In genomic region chr10:4430826-4431225, GRCm38 (mm10) we compare ENCODE assay signal across 8 mouse cellular contexts. TPM values are rescaled to one million over a fixed set of nuclear protein-coding genes. Genes with fewer than 3 reads are reported as not detected.
DNase-seq lines count a peak whose midpoint lies in the region; ATAC-seq and TF ChIP-seq lines count a peak whose summit lies in the region.

No protein-coding gene starts in this region.

- no peak for DNase-seq in left cerebral cortex, adult 2 months (ENCODE audit: extremely low spot score in 1 of 2, low spot score in 2 of 2)
- DNase-seq in left cerebral cortex, adult 18-20 months (ENCODE audit: low spot score in 2 of 2) = no peak
- peak; percentile 77 for DNase-seq in cerebellum, adult 11-12 months
- DNase-seq in kidney, postnatal 10 days = peak; percentile 58
- DNase-seq in midbrain, postnatal 0 days (ENCODE audit: low spot score) = peak; percentile 17
- no peak for DNase-seq in thymus, postnatal 4 days
- no peak for DNase-seq in embryo, embryonic 10 days (ENCODE audit: low spot score)

- no peaks in the 10 kb centered on the region for H3K9me3 ChIP-seq in heart, embryonic 11.5 days (replicated peaks; ENCODE audit: control insufficient read depth, low read length)
- no peaks in the 10 kb centered on the region for H3K9me3 ChIP-seq in midbrain, postnatal 0 days (ENCODE audit: low read length)

- peak overlapping the region; percentile 61 for H3K4me3 ChIP-seq in left cerebral cortex, adult 2 months
- no peak overlapping the region; the same call in 1 of the 2 replicates for H3K4me3 ChIP-seq in heart, embryonic 11.5 days (ENCODE audit: low read depth, low read length)
- no peak overlapping the region for H3K4me3 ChIP-seq in midbrain, postnatal 0 days (ENCODE audit: low read depth, low read length)

- no peak for ATAC-seq in heart, embryonic 11.5 days (replicated peaks; ENCODE audit: insufficient number of reproducible peaks, low FRiP score, low TSS enrichment)
- ATAC-seq in midbrain, postnatal 0 days (ENCODE audit: low FRiP score) = no peak

- WGBS in heart, embryonic 11.5 days (ENCODE audit: insufficient replicate concordance) = 79% methylated on average over 3 of the region's 3 CpGs
- WGBS in midbrain, postnatal 0 days = 91% methylated on average over 3 of the region's 3 CpGs

- peak overlapping the region; percentile 85; the same call in 1 of the 2 replicates for H3K9ac ChIP-seq in heart, embryonic 11.5 days (ENCODE audit: low read depth, low read length)
- no peak overlapping the region; the same call in 1 of the 2 replicates for H3K9ac ChIP-seq in midbrain, postnatal 0 days (replicated peaks; ENCODE audit: low read length, poor library complexity, severe bottlenecking)

- H3K4me2 ChIP-seq in heart, embryonic 11.5 days = peak overlapping the region; percentile 87
- H3K4me2 ChIP-seq in midbrain, postnatal 0 days (ENCODE audit: low read depth, low read length, poor library complexity, severe bottlenecking) = peak overlapping the region; percentile 81; the same call in 1 of the 2 replicates

- H3K36me3 ChIP-seq in heart, embryonic 11.5 days (ENCODE audit: control insufficient read depth, insufficient read depth, low read length) = peaks cover 4% of the 10 kb centered on the region
- peaks cover 13% of the 10 kb centered on the region; the same call in 1 of the 2 replicates for H3K36me3 ChIP-seq in midbrain, postnatal 0 days (ENCODE audit: insufficient read depth, low read length)

- TF ChIP-seq CTCF in left cerebral cortex, adult 2 months (IDR thresholded peaks at IDR 0.05) = no peak
- TF ChIP-seq CTCF in midbrain, postnatal 0 days (IDR thresholded peaks at IDR 0.05) = no peak

- H3K4me1 ChIP-seq in heart, embryonic 11.5 days (ENCODE audit: control insufficient read depth, insufficient read depth, low read length) = peaks cover 7% of the 10 kb centered on the region; the same call in 1 of the 2 replicates
- H3K4me1 ChIP-seq in midbrain, postnatal 0 days (ENCODE audit: insufficient read depth, low read length) = peaks cover 3% of the 10 kb centered on the region; the same call in 1 of the 2 replicates

- intact Hi-C loops in left cerebral cortex, adult 2 months (cut with DNase I) = loop anchor here (2.0 kb wide), 1 partner anchor 36 kb away; no protein-coding TSS in a partner anchor

- no peaks in the 10 kb centered on the region for H3K27me3 ChIP-seq in heart, embryonic 11.5 days (ENCODE audit: control insufficient read depth, insufficient read depth, low read length)
- H3K27me3 ChIP-seq in midbrain, postnatal 0 days (ENCODE audit: insufficient read depth, low read length) = no peaks in the 10 kb centered on the region

- H3K27ac ChIP-seq in left cerebral cortex, adult 2 months = peak overlapping the region; percentile 98; the same call in 1 of the 2 replicates
- H3K27ac ChIP-seq in heart, embryonic 11.5 days (ENCODE audit: low read depth, low read length) = no peak overlapping the region
- H3K27ac ChIP-seq in midbrain, postnatal 0 days (ENCODE audit: low read depth, low read length) = no peak overlapping the region

RNA-seq across cellular contexts. Expression of gene Rmnd1, which starts 1.4 kb away (rescaled TPM):
- 10 to 100 TPM; 38.2 to 39.2 TPM for total RNA-seq in left cerebral cortex, adult 2 months (2021)
- 10 to 100 TPM; 32.9 to 42.8 TPM for total RNA-seq in left cerebral cortex, adult 18-20 months (2021)
- polyA plus RNA-seq in heart, embryonic 11.5 days (2014; fragmentation: Nextera tagmentation; extraction: Ambion mirVana) = 87.3 and 91.7 TPM in 2 replicates
- 20.1 and 23.2 TPM in 2 replicates for total RNA-seq in midbrain, postnatal 0 days (2014; rRNA removed)
- polyA plus RNA-seq in midbrain, postnatal 0 days (2015; fragmentation: Nextera tagmentation; extraction: Ambion mirVana) = 24.6 and 25.5 TPM in 2 replicates

RNA-seq across cellular contexts. Expression of gene Armt1, which starts 1.4 kb away (rescaled TPM):
- 10 to 100 TPM; 21.0 to 21.8 TPM for total RNA-seq in left cerebral cortex, adult 2 months (2021)
- 10 to 100 TPM; 22.5 to 23.8 TPM for total RNA-seq in left cerebral cortex, adult 18-20 months (2021)
- polyA plus RNA-seq in heart, embryonic 11.5 days (2014; fragmentation: Nextera tagmentation; extraction: Ambion mirVana) = 20.2 and 23.3 TPM in 2 replicates
- 12.8 and 16.5 TPM in 2 replicates for total RNA-seq in midbrain, postnatal 0 days (2014; rRNA removed)
- polyA plus RNA-seq in midbrain, postnatal 0 days (2015; fragmentation: Nextera tagmentation; extraction: Ambion mirVana) = 5.7 TPM in 2 replicates

RNA-seq across cellular contexts. Expression of gene Zbtb2, which starts 42.9 kb away (rescaled TPM):
- total RNA-seq in left cerebral cortex, adult 2 months (2021) = 10 to 100 TPM in 1 of 2 experiments, 1 to 10 TPM in 1; 9.8 to 12.2 TPM
- total RNA-seq in left cerebral cortex, adult 18-20 months (2021) = 10 to 100 TPM; 11.5 to 12.6 TPM
- polyA plus RNA-seq in heart, embryonic 11.5 days (2014; fragmentation: Nextera tagmentation; extraction: Ambion mirVana) = 10.8 and 14.0 TPM in 2 replicates
- total RNA-seq in midbrain, postnatal 0 days (2014; rRNA removed) = 17.7 and 18.5 TPM in 2 replicates
- 12.0 and 14.8 TPM in 2 replicates for polyA plus RNA-seq in midbrain, postnatal 0 days (2015; fragmentation: Nextera tagmentation; extraction: Ambion mirVana)

RNA-seq across cellular contexts. Expression of gene Ccdc170, which starts 51.5 kb away (rescaled TPM):
- total RNA-seq in left cerebral cortex, adult 2 months (2021) = under 1 TPM; 0.23 to 0.26 TPM
- under 1 TPM; 0.47 to 0.98 TPM for total RNA-seq in left cerebral cortex, adult 18-20 months (2021)
- polyA plus RNA-seq in heart, embryonic 11.5 days (2014; fragmentation: Nextera tagmentation; extraction: Ambion mirVana) = 0.11 TPM in 1 of 2 replicates, not detected in the other
- total RNA-seq in midbrain, postnatal 0 days (2014; rRNA removed) = 0.52 and 1.5 TPM in 2 replicates
- polyA plus RNA-seq in midbrain, postnatal 0 days (2015; fragmentation: Nextera tagmentation; extraction: Ambion mirVana) = 0.47 and 0.48 TPM in 2 replicates

Comparison
In these comparisons a context has a peak if more than half of its experiments do, and no peak if none do; other contexts are left out.
1. DNase-seq: peak in cerebellum, adult 11-12 months (single experiment), kidney, postnatal 10 days (single experiment) and midbrain, postnatal 0 days (single experiment); none in left cerebral cortex, adult 2 months (0 of 2), left cerebral cortex, adult 18-20 months (0 of 2), thymus, postnatal 4 days (single experiment) and embryo, embryonic 10 days (single experiment).